Mouse (Mus musculus) embryonic facial prominence, embryonic 12.5 days (tissue): Measurements from ENCODE around the gene Cox15. TPM values are rescaled to one million over a fixed set of nuclear protein-coding genes. Genes with fewer than 3 reads are reported as not detected.

Source experiments
- ATAC-seq: fragments of 200-750 bp; cut with Nextera tagmentation; 2 replicates; pipeline ENCODE4 v1.8.0; 2017; ENCODE audit not compliant: insufficient number of reproducible peaks, insufficient read depth, low FRiP score, low TSS enrichment
- H3K27ac ChIP-seq: fragments of 300-500 bp; sonication (generic); 2 replicates; pipeline ENCODE4 v1.5.1; 2016; ENCODE audit warnings: mild to moderate bottlenecking
- H3K27me3 ChIP-seq: fragments of 300-500 bp; sonication (generic); 2 replicates; pipeline ENCODE4 v1.6.1; 2016; ENCODE audit warnings: mild to moderate bottlenecking, moderate library complexity
- H3K36me3 ChIP-seq: fragments of 300-500 bp; sonication (generic); 2 replicates; pipeline ENCODE4 v1.6.1; 2016; ENCODE audit warnings: mild to moderate bottlenecking
- H3K4me1 ChIP-seq: fragments of 300-500 bp; sonication (generic); 2 replicates; pipeline ENCODE4 v1.6.1; 2016
- H3K4me2 ChIP-seq: fragments of 300-500 bp; sonication (generic); replicated peaks from 2 replicates; pipeline ENCODE4 v1.6.1; 2016; ENCODE audit warnings: mild to moderate bottlenecking, moderate library complexity
- H3K4me3 ChIP-seq: fragments of 300-500 bp; sonication (generic); 2 replicates; pipeline ENCODE4 v1.5.1; 2016; ENCODE audit warnings: mild to moderate bottlenecking
- H3K9ac ChIP-seq: fragments of 300-500 bp; sonication (generic); 2 replicates; pipeline ENCODE4 v1.6.1; 2016; ENCODE audit warnings: mild to moderate bottlenecking, moderate library complexity
- H3K9me3 ChIP-seq: fragments of 300-500 bp; sonication (generic); 2 replicates; pipeline ENCODE4 v1.6.1; 2016; ENCODE audit warnings: mild to moderate bottlenecking, moderate library complexity
- WGBS: fragments of 180-500 bp; shearing (Covaris S2); methylation state at CpG from one replicate; pipeline ENCODE4 v1.1.7; 2016; 5-methylcytosine and 5-hydroxymethylcytosine counted together
- polyA plus RNA-seq: library from polyadenylated mRNA; unstranded; fragments of >200 nt; fragmentation: Nextera tagmentation; extraction: Ambion mirVana; gene quantifications from 2 replicates; pipeline ENCODE4 v1.2.1, GENCODE M21; 2016

Cox15 gene
- polyA plus RNA-seq, 1 experiment from 2014 or later, result 15.3 TPM

DNA sequence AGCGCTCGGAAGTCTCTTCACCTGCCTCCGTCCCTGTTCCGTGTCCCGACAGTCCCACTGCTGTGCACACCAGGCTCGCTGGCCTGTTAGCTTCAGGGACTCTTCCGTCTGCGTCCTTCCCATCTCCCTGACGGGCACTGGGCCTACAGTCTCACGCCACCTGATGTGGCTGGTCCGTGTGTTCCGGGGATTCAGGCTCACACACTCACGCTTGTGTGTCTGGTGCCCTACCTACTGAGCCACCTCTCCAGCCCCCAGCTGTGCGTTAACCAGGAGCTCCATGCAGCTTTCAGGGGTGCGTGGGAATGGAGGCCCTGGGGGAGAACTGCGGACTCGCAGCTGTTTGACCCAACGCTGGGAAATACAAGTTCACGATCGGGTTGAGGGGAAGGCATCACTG, 28.6 kb downstream of the Cox15 start:
- H3K36me3 ChIP-seq, result peaks cover 59% of the 10 kb centered on the region

DNA sequence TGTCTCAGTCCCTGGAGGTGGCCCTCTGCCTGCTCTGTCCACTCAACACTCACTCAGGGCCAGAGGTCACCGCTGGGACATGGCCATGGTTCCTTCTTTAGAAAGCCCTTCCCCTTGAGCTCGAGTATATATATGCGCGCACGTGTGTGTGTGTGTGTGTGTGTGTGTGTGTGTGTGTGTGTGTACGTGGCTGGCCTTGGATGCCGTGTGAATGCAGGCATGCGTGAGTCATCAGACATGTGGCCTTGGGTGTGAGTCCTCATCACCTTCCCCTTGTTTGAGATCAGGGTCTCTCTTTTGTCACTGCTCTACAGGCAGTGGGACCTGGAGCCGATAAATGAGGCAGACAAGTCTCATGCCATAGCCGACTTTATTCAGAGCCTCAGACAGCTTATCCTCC, 29.3 kb downstream of the Cox15 start:
- H3K9me3 ChIP-seq, result no peaks in the 10 kb centered on the region
- WGBS, result 83% methylated on average over 10 of the region's 10 CpGs
- H3K27ac ChIP-seq, result no peak overlapping the region
- H3K27me3 ChIP-seq, result no peaks in the 10 kb centered on the region
- H3K36me3 ChIP-seq, result peaks cover 55% of the 10 kb centered on the region
- H3K4me1 ChIP-seq, result no peaks in the 10 kb centered on the region
- no peak for ATAC-seq
- H3K9ac ChIP-seq, result no peak overlapping the region
- no peak overlapping the region for H3K4me2 ChIP-seq
- no peak overlapping the region for H3K4me3 ChIP-seq

More for the DNA sequence above, 28.6 kb downstream of the Cox15 start:
- Histone ChIP-seq H3K4me1 (no peaks in the 10 kb centered on the region), H3K27ac (no peak overlapping the region), H3K9me3 (no peaks in the 10 kb centered on the region), H3K9ac (no peak overlapping the region), H3K4me3 (no peak overlapping the region), H3K27me3 (no peaks in the 10 kb centered on the region), H3K4me2 (no peak overlapping the region)
- WGBS, result 91% methylated on average over 20 of the region's 20 CpGs
- no peak for ATAC-seq

DNA sequence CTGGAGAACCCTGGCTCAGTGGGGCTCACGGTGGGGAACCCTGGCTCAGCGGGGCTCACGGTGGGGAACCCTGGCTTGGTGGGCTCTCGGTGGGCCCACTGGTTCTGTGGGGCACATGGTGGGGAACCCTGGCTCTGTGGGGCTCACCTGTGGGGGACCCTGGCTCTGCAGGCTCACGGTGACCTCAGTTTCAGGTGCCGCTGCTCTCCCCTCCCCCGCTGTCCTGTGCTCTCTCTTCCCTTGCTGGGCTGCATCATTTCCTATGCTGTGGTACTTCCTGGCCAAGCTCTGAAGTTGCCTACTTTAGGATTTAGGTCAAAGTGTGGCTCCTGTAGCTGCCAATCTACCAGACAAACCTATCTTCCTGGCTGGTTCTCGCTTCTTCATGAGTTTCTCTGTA, 29.9 kb downstream of the Cox15 start:
- 82% methylated on average over 8 of the region's 8 CpGs for WGBS
- Histone ChIP-seq H3K4me1 (no peaks in the 10 kb centered on the region), H3K4me3 (no peak overlapping the region), H3K9ac (no peak overlapping the region), H3K27me3 (no peaks in the 10 kb centered on the region), H3K9me3 (no peaks in the 10 kb centered on the region), H3K27ac (no peak overlapping the region), H3K4me2 (no peak overlapping the region), H3K36me3 (peaks cover 49% of the 10 kb centered on the region)
- no peak for ATAC-seq

DNA sequence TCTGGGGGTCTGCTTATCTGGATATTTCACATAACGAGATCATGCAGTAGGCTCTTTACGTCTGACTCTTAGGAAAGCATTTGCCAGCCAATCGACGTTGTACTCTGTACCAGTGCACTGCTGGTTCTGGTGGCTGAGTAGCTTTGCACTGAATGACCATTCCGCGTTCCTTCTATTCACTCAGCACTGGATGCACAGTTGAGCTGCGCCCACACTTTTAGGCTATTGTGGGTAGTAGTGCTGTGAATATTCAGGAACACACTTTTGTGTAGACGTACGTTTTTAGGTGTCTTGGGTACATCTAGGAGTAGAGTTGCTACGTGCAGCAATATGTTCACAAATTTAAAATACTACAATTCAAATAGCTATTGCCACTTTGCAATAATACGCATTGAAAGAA, 32.7 kb downstream of the Cox15 start:
- H3K36me3 ChIP-seq, result peaks cover 28% of the 10 kb centered on the region
- no peak overlapping the region for H3K27ac ChIP-seq
- 94% methylated on average over 11 of the region's 11 CpGs for WGBS

DNA sequence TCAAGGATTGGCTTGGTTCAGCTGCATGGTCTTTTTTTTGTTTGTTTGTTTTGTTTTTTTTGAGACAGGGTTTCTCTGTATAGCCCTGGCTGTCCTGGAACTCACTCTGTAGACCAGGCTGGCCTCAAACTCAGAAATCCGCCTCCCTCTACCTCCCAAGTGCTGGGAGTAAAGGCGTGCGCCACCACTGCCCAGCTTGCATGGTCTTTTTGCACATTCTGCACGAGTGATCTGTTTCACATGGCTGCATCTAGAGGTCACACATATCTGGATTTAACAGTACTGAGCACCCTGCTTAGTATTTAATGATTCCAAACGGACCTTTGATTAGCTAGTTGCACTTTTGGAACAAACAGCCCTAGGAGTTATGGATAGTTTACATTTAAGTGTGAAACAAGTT, 40.8 kb downstream of the Cox15 start:
- Histone ChIP-seq H3K4me3 (no peak overlapping the region), H3K27ac (no peak overlapping the region), H3K9ac (no peak overlapping the region), H3K4me1 (no peaks in the 10 kb centered on the region), H3K4me2 (no peak overlapping the region), H3K36me3 (peaks cover 24% of the 10 kb centered on the region), H3K9me3 (no peaks in the 10 kb centered on the region), H3K27me3 (no peaks in the 10 kb centered on the region)
- ATAC-seq, result no peak
- 82% methylated on average over 5 of the region's 5 CpGs for WGBS

More for the DNA sequence above, 32.7 kb downstream of the Cox15 start:
- H3K4me2 ChIP-seq, result no peak overlapping the region
- ATAC-seq, result no peak
- H3K4me1 ChIP-seq, result no peaks in the 10 kb centered on the region
- H3K27me3 ChIP-seq, result no peaks in the 10 kb centered on the region
- no peaks in the 10 kb centered on the region for H3K9me3 ChIP-seq
- no peak overlapping the region for H3K9ac ChIP-seq
- no peak overlapping the region for H3K4me3 ChIP-seq

DNA sequence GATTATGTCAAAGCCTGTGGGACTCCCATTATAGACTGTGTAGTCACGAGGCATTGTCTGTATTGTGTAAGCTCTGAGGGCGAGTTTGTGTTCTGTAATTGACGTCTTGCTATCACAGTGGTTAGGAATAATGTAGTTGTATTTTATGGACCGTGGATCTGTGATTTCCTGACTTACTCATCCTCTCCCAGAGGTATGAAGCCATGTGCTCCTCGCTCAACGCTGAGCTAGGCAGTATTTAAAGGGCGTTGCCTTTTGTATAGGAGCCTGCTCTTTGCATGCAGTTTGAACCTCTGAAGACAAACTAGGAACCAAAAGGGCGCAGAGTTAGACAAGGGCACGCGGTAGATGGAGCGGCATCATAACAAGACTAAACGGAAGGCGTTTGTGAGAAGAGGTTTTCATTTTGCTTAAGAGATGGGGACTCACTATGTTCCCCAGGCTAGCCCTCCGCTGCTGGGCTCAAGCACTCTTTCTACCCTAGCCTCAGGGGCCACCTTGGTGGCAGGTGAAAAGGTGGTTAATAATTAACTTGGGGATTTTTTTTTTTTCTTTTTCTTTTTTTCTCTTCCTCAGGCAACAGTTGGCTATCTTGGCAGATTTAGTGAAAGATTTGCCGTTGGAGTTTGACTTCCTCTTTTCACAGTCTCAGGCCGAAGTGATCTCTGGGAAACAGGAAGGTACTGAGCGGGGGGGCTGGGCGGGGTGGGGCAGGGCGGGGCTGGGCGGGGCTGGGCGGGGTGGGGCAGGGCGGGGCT, 41.5 kb downstream of the Cox15 start:
- ATAC-seq, result no peak
- Histone ChIP-seq H3K27me3 (no peaks in the 10 kb centered on the region), H3K9ac (no peak overlapping the region), H3K4me1 (no peaks in the 10 kb centered on the region), H3K9me3 (no peaks in the 10 kb centered on the region), H3K4me2 (no peak overlapping the region), H3K4me3 (no peak overlapping the region), H3K36me3 (peaks cover 29% of the 10 kb centered on the region), H3K27ac (no peak overlapping the region)
- WGBS, result 62% methylated on average over 22 of the region's 22 CpGs

DNA sequence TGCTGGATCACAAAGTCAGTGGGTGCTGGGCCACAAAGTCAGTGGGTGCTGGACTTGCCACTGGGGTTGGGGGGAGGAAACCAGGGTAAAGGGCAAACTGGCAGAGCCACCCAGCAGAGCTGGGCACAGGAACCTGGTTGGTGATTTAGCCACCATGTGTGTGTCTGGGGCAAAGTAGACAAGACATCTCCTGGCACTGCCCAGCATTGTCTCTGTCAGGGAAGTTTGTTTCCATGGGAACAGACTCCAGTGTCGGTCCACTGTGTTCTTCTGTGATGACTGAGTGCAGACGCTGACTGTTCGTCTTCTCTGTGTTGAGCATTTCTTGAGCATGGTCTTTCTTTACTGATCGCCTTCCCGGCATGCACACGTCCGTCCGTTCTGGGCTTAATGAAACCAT, 43.5 kb downstream of the Cox15 start:
- 91% methylated on average over 8 of the region's 8 CpGs for WGBS
- H3K36me3 ChIP-seq, result peaks cover 42% of the 10 kb centered on the region

DNA sequence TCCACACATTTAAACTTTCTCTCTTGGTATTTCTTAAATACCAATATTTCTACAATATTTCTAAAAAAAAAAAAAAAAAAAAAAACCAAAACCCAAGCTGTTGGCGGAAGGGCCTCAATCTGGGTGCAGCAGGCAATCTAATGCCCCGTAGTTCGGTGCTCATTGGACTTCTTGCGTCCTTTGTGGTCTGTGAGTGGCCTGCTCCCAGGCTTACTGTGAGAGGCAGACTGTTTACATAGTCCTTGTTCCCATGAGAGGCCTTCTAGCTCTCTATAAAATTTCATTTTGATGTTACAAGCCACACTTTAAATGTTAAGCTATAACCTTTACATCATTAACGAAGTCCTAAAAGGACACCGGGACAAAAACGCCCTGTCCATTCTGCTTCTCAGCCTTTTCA, 44.6 kb downstream of the Cox15 start:
- no peak overlapping the region for H3K27ac ChIP-seq
- no peak overlapping the region for H3K9ac ChIP-seq
- no peaks in the 10 kb centered on the region for H3K9me3 ChIP-seq
- H3K4me2 ChIP-seq, result no peak overlapping the region
- no peak overlapping the region for H3K4me3 ChIP-seq
- 95% methylated on average over 7 of the region's 7 CpGs for WGBS
- H3K36me3 ChIP-seq, result peaks cover 47% of the 10 kb centered on the region
- no peaks in the 10 kb centered on the region for H3K4me1 ChIP-seq
- no peak for ATAC-seq
- no peaks in the 10 kb centered on the region for H3K27me3 ChIP-seq

More for the DNA sequence above, 43.5 kb downstream of the Cox15 start:
- Histone ChIP-seq H3K4me2 (no peak overlapping the region), H3K9ac (no peak overlapping the region), H3K4me1 (no peaks in the 10 kb centered on the region), H3K4me3 (no peak overlapping the region), H3K27ac (no peak overlapping the region), H3K9me3 (no peaks in the 10 kb centered on the region), H3K27me3 (no peaks in the 10 kb centered on the region)
- ATAC-seq, result no peak

DNA sequence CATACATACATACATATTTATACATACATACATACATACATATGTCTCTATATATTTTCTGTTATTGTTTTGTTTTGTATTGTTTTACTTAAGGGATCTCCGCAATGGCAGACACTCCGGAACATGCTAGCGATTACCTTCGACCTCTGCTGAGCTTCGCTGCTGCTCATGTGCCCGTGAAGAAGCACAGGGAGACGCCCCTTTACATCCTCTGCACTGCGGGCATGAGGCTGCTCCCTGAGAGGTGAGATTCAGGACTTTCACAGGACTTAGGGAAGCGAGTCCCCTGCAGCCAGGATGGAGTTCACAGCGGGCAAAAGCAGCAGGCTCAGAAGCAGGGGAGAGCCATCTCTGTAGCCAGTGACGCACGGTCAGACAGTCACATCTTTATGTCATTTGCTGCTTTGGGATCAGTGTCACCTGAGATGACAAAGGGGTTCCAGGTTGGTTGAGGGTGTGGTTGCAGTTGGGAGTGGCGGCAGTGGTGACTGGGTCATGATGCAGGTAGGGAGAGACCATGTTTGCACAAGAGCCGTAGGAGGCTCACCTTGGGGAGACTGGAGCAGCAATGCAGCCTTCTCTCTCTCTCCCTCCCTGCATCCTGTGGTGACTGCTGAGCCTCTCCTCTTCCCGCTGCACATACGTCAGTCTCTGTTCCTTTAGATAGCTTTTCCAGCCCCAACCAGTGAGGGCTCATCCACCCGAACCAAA, 47.9 kb downstream of the Cox15 start:
- Histone ChIP-seq H3K4me1 (no peaks in the 10 kb centered on the region), H3K27me3 (no peaks in the 10 kb centered on the region), H3K9ac (no peak overlapping the region), H3K9me3 (no peaks in the 10 kb centered on the region), H3K27ac (no peak overlapping the region), H3K36me3 (peaks cover 61% of the 10 kb centered on the region), H3K4me2 (no peak overlapping the region), H3K4me3 (no peak overlapping the region)
- no peak for ATAC-seq
- 88% methylated on average over 17 of the region's 17 CpGs for WGBS

DNA sequence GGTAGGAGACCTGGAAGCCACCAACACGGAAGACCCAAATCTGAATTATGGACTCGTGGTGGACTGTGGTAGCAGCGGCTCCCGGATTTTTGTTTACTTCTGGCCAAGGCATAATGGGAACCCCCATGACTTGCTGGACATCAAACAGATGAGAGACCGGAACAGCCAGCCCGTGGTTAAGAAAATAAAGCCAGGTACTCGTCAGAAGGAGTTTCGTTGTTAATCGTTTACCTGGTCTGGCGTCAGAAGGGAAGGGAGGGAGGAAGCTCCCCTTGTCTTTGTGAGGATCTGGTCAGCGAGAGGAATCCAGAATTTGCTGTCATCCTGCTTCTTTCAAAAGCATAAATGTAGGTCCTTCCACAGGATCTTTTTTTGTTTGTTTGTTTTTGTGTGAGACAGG, 48.6 kb downstream of the Cox15 start:
- H3K27me3 ChIP-seq, result no peaks in the 10 kb centered on the region
- H3K4me2 ChIP-seq, result no peak overlapping the region
- H3K9me3 ChIP-seq, result no peaks in the 10 kb centered on the region
- no peak overlapping the region for H3K4me3 ChIP-seq
- no peak overlapping the region for H3K27ac ChIP-seq
- no peaks in the 10 kb centered on the region for H3K4me1 ChIP-seq
- ATAC-seq, result no peak
- WGBS, result 88% methylated on average over 11 of the region's 11 CpGs
- H3K9ac ChIP-seq, result no peak overlapping the region
- peaks cover 66% of the 10 kb centered on the region for H3K36me3 ChIP-seq

DNA sequence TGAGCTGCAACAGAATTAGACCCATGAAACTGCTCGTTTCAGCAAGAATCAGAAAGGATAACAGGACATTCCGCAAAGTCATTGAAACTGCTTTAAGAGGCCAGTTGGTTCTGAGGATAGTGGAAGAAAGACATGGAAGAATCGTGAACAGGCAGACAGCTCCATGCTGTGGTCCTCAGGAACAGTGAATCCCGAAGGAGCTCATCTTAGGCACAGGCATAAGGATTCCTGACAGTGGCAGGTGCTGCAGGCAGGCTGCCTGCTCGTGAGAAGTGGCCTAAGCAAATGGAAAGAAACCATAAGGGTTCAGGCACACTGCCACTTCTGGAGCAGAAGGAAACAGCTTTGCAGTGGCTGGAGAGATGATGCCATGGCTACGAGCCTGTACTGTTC, 53.0 kb downstream of the Cox15 start:
- Histone ChIP-seq H3K27ac (no peak overlapping the region), H3K4me2 (no peak overlapping the region), H3K36me3 (peaks cover 28% of the 10 kb centered on the region), H3K27me3 (no peaks in the 10 kb centered on the region), H3K4me3 (no peak overlapping the region), H3K4me1 (no peaks in the 10 kb centered on the region), H3K9ac (no peak overlapping the region), H3K9me3 (no peaks in the 10 kb centered on the region)
- WGBS, result 87% methylated on average over 6 of the region's 6 CpGs
- no peak for ATAC-seq

DNA sequence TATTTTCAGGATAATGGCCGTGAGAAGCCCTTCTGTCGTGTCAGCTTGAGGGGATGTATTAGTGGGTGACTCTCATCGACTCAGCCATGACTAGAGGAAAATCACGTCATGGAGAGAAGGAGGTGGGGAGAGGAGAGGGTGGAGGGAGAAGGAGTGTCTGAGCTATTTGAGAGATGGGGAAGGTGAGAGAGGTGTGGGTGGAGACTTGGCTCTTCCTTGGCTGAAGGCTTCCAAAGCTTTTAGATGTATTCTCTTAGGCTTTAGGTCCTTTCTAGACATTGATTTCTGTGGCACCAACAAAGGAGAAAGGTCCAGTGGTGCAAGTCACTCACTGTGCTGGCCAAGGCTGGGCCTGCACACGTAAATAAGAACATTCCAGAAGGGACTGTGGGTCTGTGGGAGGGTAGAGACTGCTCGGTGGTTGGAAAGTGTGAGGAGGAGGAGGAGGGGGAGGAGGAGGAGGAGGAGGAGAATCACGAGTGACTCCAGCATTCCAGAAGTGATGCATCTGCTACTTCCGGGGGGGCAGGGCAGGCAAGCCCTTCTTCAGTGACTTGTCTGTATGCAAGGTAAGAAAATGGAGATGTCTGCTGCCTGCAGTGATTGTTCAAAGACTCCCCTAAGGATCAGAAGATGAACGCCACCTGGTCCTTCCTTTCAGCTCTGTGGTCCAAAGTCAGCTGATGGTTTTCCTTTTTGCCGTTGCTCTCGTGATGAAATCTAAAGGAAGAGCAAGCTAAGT, 53.6 kb downstream of the Cox15 start:
- ATAC-seq, result no peak
- Histone ChIP-seq H3K4me2 (no peak overlapping the region), H3K27me3 (no peaks in the 10 kb centered on the region), H3K9me3 (no peaks in the 10 kb centered on the region), H3K4me3 (no peak overlapping the region), H3K27ac (no peak overlapping the region), H3K36me3 (peaks cover 23% of the 10 kb centered on the region), H3K9ac (no peak overlapping the region), H3K4me1 (no peaks in the 10 kb centered on the region)
- 72% methylated on average over 11 of the region's 11 CpGs for WGBS
